Mouse (Mus musculus): ENCODE results near the gene Gpr156.

GRCm38 (mm10) chr16:38044551-38044950, 128.3 kb downstream of the Gpr156 start:
- TF ChIP-seq CTCF (IDR thresholded peaks at IDR 0.05; ENCODE audit: low read depth) = no peak
- no peak for TF ChIP-seq EP300 (optimal IDR thresholded peaks at IDR 0.05)
